Mouse (Mus musculus) c-Kit-positive CD71-positive TER-119-negative erythroid progenitor cells, embryonic 14.5 days (primary cell): ENCODE measurements at regions not wholly inside any gene's neighbourhood (a gene's known extent, or its start where the extent isn't known, plus 50 kb on each side); places are given as distances from the start of the nearest gene placed in this dataset.

Experiments used
- DNase-seq: peaks from one replicate; pipeline ENCODE4 v3.0.0-alpha.2; 2013; ENCODE audit warnings: low read depth

- no peak for DNase-seq
Observed at GRCm38 (mm10) chr11:57904216-57904615, 71.6 kb upstream of the Hand1 start.

GRCm38 (mm10) chr11:57899335-57899734 lies 66.7 kb upstream of the Hand1 start:
- DNase-seq, result no peak

GRCm38 (mm10) chr11:57895497-57895896 lies 62.9 kb upstream of the Hand1 start:
- no peak for DNase-seq

- DNase-seq, result no peak
Observed at GRCm38 (mm10) chr11:57882736-57883635, 50.4 kb upstream of the Hand1 start.
